Mouse (Mus musculus): ENCODE measurements at regions not wholly inside any gene's neighbourhood (a gene's known extent, or its start where the extent isn't known, plus 50 kb on each side); places are given as distances from the start of the nearest gene placed in this dataset.

DNA sequence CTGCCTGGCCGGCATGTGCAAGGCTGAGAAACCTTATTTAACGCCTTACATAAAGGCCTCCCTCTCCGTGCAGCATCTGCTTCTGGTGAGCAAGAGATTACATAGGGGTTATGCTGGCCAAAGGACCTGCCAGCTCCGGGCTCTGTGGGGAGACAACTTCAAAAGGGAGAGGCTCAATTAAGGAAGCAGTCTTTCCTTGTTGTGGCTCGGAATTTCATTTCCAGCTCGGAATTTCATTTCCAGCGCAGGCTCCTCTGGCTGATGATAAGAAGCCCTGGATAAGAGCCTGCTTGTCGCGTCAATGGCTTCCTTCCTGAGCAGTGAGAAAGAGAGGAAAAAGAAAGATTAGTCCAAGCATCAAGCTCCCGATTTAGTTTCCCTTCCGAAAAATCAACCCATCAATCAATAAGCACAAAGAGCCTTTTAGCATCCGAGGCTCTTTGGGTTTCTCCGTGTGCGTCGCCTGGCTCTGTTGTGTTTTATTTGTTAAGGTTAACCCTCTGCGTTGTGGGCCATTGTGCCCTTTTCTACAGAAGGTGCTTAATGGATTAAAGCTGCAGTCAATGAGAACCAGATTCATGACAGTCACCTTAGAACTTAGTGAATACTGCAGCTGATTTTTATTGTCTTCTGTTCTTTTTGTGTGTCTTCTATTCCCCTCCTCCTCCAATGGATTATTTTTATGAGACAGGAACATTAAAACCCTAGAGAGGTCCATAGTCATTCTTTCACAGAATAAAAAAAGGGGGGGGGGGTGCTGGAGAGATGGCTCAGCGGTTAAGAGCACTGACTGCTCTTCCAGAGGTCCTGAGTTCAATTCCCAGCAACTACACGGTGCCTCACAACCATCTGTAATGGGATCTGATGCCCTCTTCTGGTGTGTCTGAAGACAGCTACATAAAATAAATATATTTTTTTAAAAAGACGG, 218.3 kb downstream of the Myo1b start:
- peak; percentile 37 for DNase-seq (ENCODE audit: low spot score)

- DNase-seq (ENCODE audit: low spot score): no peak
Observed at GRCm38 (mm10) chr1:51696471-51696870, 218.2 kb upstream of the Nabp1 start.

- DNase-seq (ENCODE audit: low spot score): no peak
Observed at GRCm38 (mm10) chr1:51690878-51691277, 212.7 kb upstream of the Nabp1 start.

DNA sequence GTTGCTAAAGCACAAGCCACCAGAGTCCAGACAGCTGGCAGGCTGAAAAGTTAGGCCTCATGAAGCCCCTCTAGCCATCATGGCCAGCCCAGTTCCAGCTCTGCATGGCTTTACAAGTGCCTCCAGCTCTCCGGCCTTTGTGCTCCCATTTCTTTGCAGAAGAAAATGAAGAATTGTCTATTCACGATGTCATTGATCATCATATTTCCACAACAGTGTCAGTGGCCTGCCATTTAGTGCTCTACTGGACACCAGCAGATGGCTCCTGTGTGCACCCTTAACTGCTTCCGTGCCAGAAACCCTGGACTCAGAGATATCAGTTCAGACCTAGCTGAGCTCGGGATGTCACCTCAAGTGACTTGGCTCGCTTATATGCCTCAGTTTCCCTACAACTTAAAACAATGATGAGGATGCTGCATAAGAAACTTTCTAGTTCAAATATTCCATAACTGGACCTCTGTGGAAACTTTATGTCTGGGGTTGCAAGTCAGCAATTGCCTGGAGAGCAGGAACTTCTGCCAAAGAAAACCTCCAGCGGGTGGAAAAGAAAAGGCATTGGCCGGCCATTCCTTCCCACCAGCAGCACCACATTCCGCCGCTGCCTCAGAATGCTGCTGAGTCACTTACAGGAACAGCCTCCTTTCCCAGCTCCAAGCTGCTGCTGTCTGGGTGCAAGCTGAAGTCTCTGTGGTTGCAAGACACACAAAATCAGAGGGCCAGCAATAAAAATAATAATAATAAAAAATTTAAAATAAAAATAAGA, 211.4 kb upstream of the Nabp1 start:
- peak; percentile 16 for DNase-seq (ENCODE audit: low spot score)

- no peak for DNase-seq (ENCODE audit: low spot score)
Observed at GRCm38 (mm10) chr1:51688946-51689345, 210.7 kb upstream of the Nabp1 start.

- DNase-seq (ENCODE audit: low spot score): no peak
Observed at GRCm38 (mm10) chr1:51688224-51688545, 210.0 kb upstream of the Nabp1 start.

GRCm38 (mm10) chr1:51687484-51688223, 209.4 kb upstream of the Nabp1 start:
- DNase-seq (ENCODE audit: low spot score): no peak

DNA sequence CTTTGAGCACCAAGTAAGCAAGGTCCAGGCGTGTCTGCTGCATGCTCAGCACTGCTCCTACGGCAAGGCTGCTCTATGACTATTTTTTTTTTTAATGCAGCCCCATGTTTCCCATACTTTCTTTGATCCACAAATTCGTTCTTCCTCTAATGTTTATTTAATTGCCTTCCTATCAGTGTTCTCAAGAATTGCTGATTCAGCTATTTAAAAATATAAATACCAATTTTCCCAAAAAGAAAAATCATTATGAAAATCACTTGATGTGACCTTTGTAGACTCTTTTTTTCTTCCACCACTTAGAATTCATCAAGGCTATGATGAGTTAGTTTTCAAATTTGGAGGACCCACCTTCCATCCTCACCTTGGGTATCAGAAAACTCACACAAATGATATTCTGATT, 208.5 kb upstream of the Nabp1 start:
- DNase-seq (ENCODE audit: low spot score): no peak

- DNase-seq (ENCODE audit: low spot score): no peak
Observed at GRCm38 (mm10) chr1:51682273-51682672, 204.0 kb upstream of the Nabp1 start.

DNA sequence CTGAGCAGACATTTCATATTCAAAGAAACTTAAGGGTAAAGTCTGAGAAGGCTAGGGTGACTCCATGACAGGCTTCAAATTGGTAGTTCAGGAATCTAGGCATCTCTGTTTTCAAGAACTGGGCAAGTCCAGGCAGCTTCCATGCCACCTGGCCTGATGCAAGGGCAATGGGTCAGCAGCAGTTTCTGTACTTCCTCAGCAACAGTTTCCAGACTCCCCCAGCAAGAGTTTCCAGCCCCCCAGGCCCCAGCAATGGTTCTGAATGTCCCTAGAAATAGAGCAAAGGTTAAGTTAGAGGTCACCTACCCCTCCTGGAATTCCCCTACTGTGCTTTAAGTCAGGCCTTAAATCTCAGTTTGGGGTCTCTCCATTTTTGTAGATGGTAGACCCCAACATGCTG, 203.6 kb upstream of the Nabp1 start:
- DNase-seq (ENCODE audit: low spot score): no peak

- no peak for DNase-seq (ENCODE audit: low spot score)
Observed at GRCm38 (mm10) chr1:51680725-51681124, 202.5 kb upstream of the Nabp1 start.

DNA sequence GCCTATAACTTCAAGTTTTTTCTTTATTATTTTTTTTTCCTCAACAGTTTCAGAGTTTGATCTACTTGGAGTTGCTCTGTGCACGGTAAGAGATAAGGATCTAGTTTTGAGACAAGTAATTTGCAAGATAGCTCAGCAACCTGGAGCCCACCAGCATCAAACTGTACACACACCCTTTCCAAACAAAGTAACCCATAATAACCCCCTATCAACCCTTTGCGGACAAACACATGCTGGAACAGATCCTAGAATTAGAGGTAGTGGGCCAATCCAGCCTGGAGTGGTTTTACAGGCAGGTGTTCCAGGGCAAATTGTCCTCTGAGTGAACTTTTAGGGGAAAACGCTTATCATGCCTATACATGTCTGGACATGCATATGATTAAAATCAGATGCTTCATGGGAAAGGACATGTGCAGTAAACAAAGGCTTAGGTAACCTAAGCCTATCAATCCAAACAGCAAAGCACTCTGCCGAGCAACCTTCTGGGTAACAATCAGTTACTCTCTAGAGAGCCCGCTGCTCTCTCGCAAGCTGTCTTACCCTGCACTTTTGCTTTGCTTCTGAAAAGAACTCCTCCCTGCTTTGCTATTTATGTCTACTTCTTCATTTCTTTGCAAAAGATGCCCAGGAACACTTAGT, 200.2 kb upstream of the Nabp1 start:
- no peak for DNase-seq (ENCODE audit: low spot score)

- no peak for DNase-seq (ENCODE audit: low spot score)
Observed at GRCm38 (mm10) chr1:51677802-51678201, 199.6 kb upstream of the Nabp1 start.

DNA sequence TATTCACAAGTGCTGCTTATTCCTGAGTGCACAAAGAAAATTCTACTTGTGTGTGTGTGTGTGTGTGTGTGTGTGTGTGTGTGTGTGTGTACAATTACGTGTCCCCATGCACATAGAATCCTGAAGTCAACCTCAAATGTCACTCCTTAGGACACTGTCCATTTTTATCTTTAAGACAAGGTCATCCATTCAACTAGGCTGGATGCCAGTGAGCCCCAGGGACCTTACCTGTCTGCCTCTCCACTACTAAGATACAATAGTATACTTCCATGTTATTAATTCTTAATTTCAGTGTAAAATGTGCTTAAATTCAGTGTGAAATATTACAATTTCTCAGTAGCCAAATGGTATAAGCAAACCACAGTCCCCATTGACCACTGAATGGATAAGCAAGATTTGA, 193.5 kb upstream of the Nabp1 start:
- DNase-seq (ENCODE audit: low spot score): no peak

- no peak for DNase-seq (ENCODE audit: low spot score)
Observed at GRCm38 (mm10) chr1:51671287-51671686, 193.1 kb upstream of the Nabp1 start.

DNA sequence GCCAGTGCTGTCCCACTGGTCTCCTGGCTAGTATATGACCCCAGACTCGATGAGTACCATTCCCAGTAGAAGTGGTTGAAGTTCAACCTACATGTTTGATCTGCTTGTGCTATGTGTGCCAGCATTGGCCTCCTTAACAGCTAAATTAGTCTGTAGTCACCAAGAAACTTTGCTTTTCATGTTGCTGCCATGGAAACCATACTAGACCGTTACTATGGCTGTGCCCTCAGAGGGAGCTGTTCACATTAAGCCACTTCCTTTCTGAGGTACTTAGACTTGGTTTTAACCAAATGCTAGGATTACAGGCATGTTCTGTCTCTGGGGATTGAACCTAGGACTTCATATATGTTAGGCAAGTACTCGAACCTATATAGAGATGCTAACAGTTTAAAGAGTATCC, 191.8 kb upstream of the Nabp1 start:
- no peak for DNase-seq (ENCODE audit: low spot score)

DNA sequence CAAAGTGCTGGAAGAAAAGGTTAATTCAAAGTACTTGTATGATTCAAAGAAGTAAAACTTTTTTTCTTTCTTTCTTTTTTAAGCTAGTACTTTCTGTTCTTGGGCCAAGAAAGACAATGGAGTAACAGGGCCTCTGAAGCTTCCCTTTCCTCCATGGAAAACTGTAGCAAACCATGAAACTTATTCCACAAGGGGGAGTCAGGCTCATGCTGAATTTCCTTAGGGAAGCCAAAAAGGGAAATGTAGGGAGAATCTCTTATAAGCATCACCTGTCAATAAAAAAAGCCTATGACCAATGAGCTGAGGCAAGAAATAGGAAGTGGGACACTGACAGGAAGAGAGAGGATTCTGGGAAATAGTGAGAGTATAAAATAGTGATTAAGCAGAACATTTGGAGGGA, 190.7 kb upstream of the Nabp1 start:
- peak; percentile 70 for DNase-seq (ENCODE audit: low spot score)

GRCm38 (mm10) chr1:51660531-51660930, 182.3 kb upstream of the Nabp1 start:
- DNase-seq (ENCODE audit: low spot score): no peak

GRCm38 (mm10) chr1:51657203-51657602, 179.0 kb upstream of the Nabp1 start:
- no peak for DNase-seq (ENCODE audit: low spot score)

DNA sequence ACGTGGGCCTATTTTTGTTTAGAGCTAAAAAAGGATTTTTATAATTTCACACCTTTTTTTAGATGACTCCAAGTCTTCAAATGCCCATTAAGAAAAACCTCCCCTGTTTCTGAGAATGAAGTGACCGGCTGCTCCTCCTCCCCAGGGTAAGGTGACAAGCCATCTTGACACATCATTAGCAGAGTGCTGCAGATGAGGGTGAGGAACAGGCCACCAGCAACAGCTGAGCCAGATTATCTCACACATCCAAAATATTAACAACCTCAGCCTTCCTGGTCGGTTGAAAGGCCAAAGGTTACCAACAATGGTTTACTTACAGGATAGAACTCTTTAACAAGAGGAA, 172.4 kb upstream of the Nabp1 start:
- DNase-seq (ENCODE audit: low spot score): peak; percentile 79

GRCm38 (mm10) chr1:51649963-51650652, 171.9 kb upstream of the Nabp1 start:
- DNase-seq (ENCODE audit: low spot score): peak; percentile 87

DNA sequence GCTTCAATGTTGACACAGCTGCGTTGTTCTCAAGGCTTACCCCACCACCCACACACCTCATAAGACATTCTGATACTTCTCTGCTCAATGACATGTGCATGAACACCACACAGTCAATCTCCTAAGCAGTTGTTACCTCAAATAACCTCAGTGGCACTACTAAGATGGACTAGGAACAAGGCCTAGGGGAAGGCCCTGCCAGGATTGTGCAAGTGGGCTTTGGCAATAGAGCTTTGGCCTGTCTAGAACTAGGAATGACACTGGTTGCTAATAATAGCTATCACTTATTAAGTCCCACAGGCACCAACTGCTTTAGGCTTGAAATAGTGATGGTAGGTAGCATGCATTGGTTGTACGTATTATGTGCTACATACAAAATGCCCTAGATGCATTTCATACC, 169.7 kb upstream of the Nabp1 start:
- no peak for DNase-seq (ENCODE audit: low spot score)
